Mouse (Mus musculus) neutrophil, adult 5-6 weeks (primary cell): ENCODE data around the gene Eif3k. TPM values are rescaled to one million over a fixed set of nuclear protein-coding genes. Genes with fewer than 3 reads are reported as not detected.
A peak's percentile ranks its signal among the peaks of the same experiment; 100 is the strongest.

Experiments used
- ATAC-seq: fragments of 151-379, 151-347 bp; 2 replicates; pipeline ENCODE4 v1.8.0; 2017; ENCODE audit warnings: mild to moderate bottlenecking, moderate TSS enrichment; ENCODE audit not compliant: insufficient number of reproducible peaks, poor library complexity, low FRiP score, severe bottlenecking; ENCODE audit errors: extremely low read depth
- total RNA-seq: library from RNA; stranded (forward); fragments of 200-1000 nt; gene quantifications from 2 replicates; pipeline ENCODE4 v1.2.3, GENCODE M21; 2017

The Eif3k gene
- 191 and 195 TPM in 2 replicates for total RNA-seq

GRCm38 (mm10) chr7:28981651-28982273 is at the start of gene Eif3k, which contains the start of gene Map4k1:
Eif3k (minus strand) TSS chr7:28981864.
Map4k1 (plus strand) TSS chr7:28982050.
- peak; percentile 72 for ATAC-seq

- no peak for ATAC-seq
Measured at GRCm38 (mm10) chr7:29029690-29030656, 48.3 kb upstream of the Eif3k start.

- no peak for ATAC-seq
Measured at GRCm38 (mm10) chr7:29028761-29029160, 47.1 kb upstream of the Eif3k start.

- no peak for ATAC-seq
Measured at GRCm38 (mm10) chr7:29026811-29027210, 45.1 kb upstream of the Eif3k start.

GRCm38 (mm10) chr7:29026195-29026594 is 44.5 kb upstream of the Eif3k start:
- ATAC-seq = no peak

- ATAC-seq = no peak
Measured at GRCm38 (mm10) chr7:29025566-29025965, 43.9 kb upstream of the Eif3k start.

- ATAC-seq = no peak
Measured at GRCm38 (mm10) chr7:29023514-29023913, 41.9 kb upstream of the Eif3k start.

DNA sequence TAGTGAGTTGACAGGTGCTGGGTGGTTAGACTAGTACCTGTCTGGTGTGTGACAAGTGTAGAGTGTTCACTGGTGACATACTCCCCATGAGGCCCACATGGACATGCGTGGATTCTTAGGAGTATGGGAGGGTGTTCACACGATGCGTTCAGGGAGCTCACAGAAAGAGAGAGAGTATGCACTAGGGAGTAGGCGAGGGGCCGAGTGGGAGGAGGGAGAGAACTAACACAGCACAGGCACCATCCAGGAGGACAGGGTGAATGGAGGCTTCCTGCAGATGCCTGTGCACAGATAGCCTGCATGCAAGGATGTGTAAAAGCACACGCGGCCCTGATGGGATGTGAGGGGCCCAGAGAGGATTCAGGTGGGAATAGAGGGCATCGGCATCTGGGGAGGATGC is 40.8 kb upstream of the Eif3k start:
- no peak for ATAC-seq

GRCm38 (mm10) chr7:29019447-29020220 is 38.0 kb upstream of the Eif3k start:
- no peak for ATAC-seq

DNA sequence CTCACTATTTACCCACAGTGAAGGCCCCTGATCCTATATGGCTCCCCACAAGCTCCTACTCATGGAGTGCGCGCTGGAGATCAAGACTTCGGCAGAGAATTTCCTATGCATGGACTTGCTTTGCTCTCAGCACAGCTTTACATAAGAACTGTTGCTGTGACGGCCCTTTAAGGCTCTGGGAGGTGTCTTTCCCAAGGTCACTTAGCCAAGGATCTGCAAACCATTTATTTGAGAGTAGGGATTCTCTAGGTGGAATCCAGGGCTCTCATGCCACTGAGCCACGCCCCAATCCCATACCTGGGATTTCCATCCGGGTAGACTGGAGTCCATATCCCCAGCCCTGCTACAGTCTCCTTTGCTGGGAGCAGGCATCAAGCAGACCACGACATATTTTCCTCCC is 35.6 kb upstream of the Eif3k start:
- ATAC-seq = no peak

GRCm38 (mm10) chr7:29016440-29016839 is 34.8 kb upstream of the Eif3k start:
- ATAC-seq = no peak

DNA sequence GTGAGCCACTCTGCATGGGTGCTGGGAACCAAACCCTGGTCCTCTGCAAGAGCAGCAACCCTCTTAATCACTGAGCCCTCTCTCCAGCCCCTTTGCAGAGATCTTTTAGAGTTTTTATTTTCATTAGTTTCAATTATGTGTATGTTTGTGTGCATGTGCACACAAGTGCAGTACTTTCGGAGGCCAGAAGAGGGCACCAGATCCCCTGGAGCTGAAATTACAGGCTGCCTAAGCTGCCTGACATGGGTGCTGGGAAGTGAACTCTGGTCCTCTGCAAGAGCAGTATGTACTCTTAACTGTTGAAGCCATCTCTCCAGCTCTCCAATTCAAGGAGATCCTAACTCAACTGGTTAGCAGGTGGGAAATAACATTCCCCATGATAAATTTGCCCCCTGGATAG is 33.3 kb upstream of the Eif3k start:
- ATAC-seq = no peak

GRCm38 (mm10) chr7:29008714-29009113 is 27.1 kb upstream of the Eif3k start:
- peak; percentile 35; the same call in 1 of the 2 replicates for ATAC-seq

- ATAC-seq = no peak
Measured at GRCm38 (mm10) chr7:29008171-29008570, 26.5 kb upstream of the Eif3k start.

- peak; percentile 55 for ATAC-seq
Measured at GRCm38 (mm10) chr7:29007224-29008101, 25.8 kb upstream of the Eif3k start.

GRCm38 (mm10) chr7:29000651-29001605 is 19.3 kb upstream of the Eif3k start:
- ATAC-seq = peak; percentile 73

DNA sequence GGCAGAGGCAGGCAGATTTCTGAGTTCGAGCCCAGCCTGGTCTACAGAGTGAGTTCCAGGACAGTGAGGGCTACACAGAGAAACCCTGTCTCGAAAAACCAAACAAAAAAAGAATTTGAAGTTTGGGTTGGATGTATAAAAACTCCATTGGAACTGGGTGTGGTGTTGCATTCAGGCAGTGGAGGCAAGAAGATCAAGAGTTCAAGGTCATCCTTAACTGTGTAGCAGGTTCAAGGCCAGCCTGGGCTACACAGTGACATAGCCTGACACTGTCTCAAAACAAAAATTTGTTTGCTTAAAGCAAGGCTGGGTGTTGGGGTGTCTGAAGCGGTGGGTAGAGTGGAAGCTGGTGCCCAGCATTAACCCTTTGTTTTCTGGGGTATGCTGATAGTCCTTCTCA is 11.7 kb upstream of the Eif3k start:
- no peak for ATAC-seq
